Mouse (Mus musculus) liver, adult 2 months (tissue): ENCODE measurements around the gene Hist2h2be.

Experiments used
- CTCF ChIP-seq: fragments of 200-500 bp; IDR thresholded peaks from 2 replicates; pipeline ENCODE4 v1.5.1; 2011; ENCODE audit warnings: low read depth, low read length, control low read depth
- POLR2A ChIP-seq: fragments of 200-500 bp; IDR thresholded peaks from 2 replicates; pipeline ENCODE4 v1.6.1; 2011; ENCODE audit warnings: low read length, control low read depth; ENCODE audit not compliant: insufficient read depth; ENCODE audit errors: extremely low read depth

GRCm38 (mm10) chr3:96226695-96227648 is 6.1 kb downstream of the Hist2h2be start:
- TF ChIP-seq CTCF (no peak), POLR2A (no peak)
